Mouse (Mus musculus) MEL (cell line): Measurements from ENCODE around the gene Abl1. TPM values are rescaled to one million over a fixed set of nuclear protein-coding genes. Genes with fewer than 3 reads are reported as not detected.

Experiments
- DNase-seq: peaks from one replicate; pipeline ENCODE4 v3.0.0; 2011; ENCODE audit warnings: low read depth, low spot score
- H3K27ac ChIP-seq: 2 replicates; pipeline ENCODE4 v1.5.1; 2012; ENCODE audit warnings: low read depth, mild to moderate bottlenecking, control low read depth, low read length, moderate library complexity; ENCODE audit not compliant: control insufficient read depth
- H3K27me3 ChIP-seq, 2 experiments: fragments of 150-350 bp in 1 of 2; sonication (generic) in 1 of 2; 2 replicates each; pipeline ENCODE4 v1.6.1; 2012; ENCODE audit warnings: low read length in 2 of 2, mild to moderate bottlenecking in 2 of 2, improper control_type of control experiment in 1 of 2, moderate library complexity in 1 of 2; ENCODE audit not compliant: insufficient read depth in 2 of 2, control insufficient read depth in 1 of 2
- H3K36me3 ChIP-seq, 2 experiments: 2 replicates each; pipeline ENCODE4 v1.6.1; 2012 to 2014; ENCODE audit warnings: low read length in 2 of 2, improper control_type of control experiment in 1 of 2, inconsistent platforms in 1 of 2, mild to moderate bottlenecking in 1 of 2; ENCODE audit not compliant: insufficient read depth in 2 of 2, control insufficient read depth in 1 of 2
- H3K4me1 ChIP-seq, 2 experiments: fragments of 150-350 bp in 1 of 2; sonication (generic) in 1 of 2; 2 replicates each; pipeline ENCODE4 v1.6.1; 2012; ENCODE audit warnings: low read length in 2 of 2, improper control_type of control experiment in 1 of 2, mild to moderate bottlenecking in 1 of 2; ENCODE audit not compliant: insufficient read depth in 2 of 2, control insufficient read depth in 1 of 2
- H3K4me3 ChIP-seq, 2 experiments: fragments of 150-350 bp in 1 of 2; sonication (generic) in 1 of 2; 2 replicates each; pipeline ENCODE4 v1.5.1; 2012; ENCODE audit warnings: low read depth in 2 of 2, low read length in 2 of 2, mild to moderate bottlenecking in 2 of 2, moderate library complexity in 2 of 2, control low read depth in 1 of 2, improper control_type of control experiment in 1 of 2; ENCODE audit not compliant: control insufficient read depth in 1 of 2, insufficient read depth in 1 of 2
- H3K79me2 ChIP-seq: 2 replicates; pipeline ENCODE4 v1.6.1; 2012; ENCODE audit warnings: mild to moderate bottlenecking, low read length, moderate library complexity; ENCODE audit not compliant: control insufficient read depth, poor library complexity, insufficient read depth
- H3K9ac ChIP-seq: 2 replicates; pipeline ENCODE4 v1.6.1; 2012; ENCODE audit warnings: low read depth, mild to moderate bottlenecking, control low read depth, low read length, moderate library complexity; ENCODE audit not compliant: control insufficient read depth, poor library complexity, severe bottlenecking
- H3K9me3 ChIP-seq: fragments of 150-350 bp; sonication (generic); replicated peaks from 2 replicates; pipeline ENCODE4 v1.6.1; 2012; ENCODE audit warnings: mild to moderate bottlenecking, low read length, improper control_type of control experiment, moderate library complexity; ENCODE audit not compliant: insufficient read depth
- CTCF ChIP-seq, 3 experiments: IDR thresholded peaks in 2 of 3; conservative IDR thresholded peaks in 1 of 3; 2 replicates each; pipeline ENCODE4 v1.5.1; 2011 to 2012; ENCODE audit warnings: low read length in 3 of 3, low read depth in 2 of 3, mild to moderate bottlenecking in 2 of 3, improper control_type of control experiment in 1 of 3, inconsistent platforms in 1 of 3, mixed read lengths in 1 of 3, moderate library complexity in 1 of 3; ENCODE audit not compliant: control insufficient read depth in 1 of 3, insufficient read depth in 1 of 3, poor library complexity in 1 of 3, severe bottlenecking in 1 of 3
- ELF1 ChIP-seq: IDR thresholded peaks from 2 replicates; pipeline ENCODE4 v1.6.1; 2014; ENCODE audit warnings: low read depth, mild to moderate bottlenecking, inconsistent platforms, low read length, improper control_type of control experiment, moderate library complexity
- EP300 ChIP-seq, 2 experiments: IDR thresholded peaks; 2 replicates each; pipeline ENCODE4 v1.6.1; 2011; ENCODE audit warnings: improper control_type of control experiment in 2 of 2, low read length in 2 of 2, low read depth in 1 of 2, mild to moderate bottlenecking in 1 of 2
- ETS1 ChIP-seq: IDR thresholded peaks from 2 replicates; pipeline ENCODE4 v1.6.1; 2012; ENCODE audit warnings: low read depth, mild to moderate bottlenecking, inconsistent platforms, low read length, improper control_type of control experiment, moderate library complexity
- GABPA ChIP-seq: IDR thresholded peaks from 2 replicates; pipeline ENCODE4 v1.6.1; 2012; ENCODE audit warnings: low read depth, mild to moderate bottlenecking, inconsistent platforms, low read length, improper control_type of control experiment, moderate library complexity
- HCFC1 ChIP-seq: IDR thresholded peaks from 2 replicates; pipeline ENCODE4 v1.6.1; 2012; ENCODE audit warnings: low read depth, mild to moderate bottlenecking, inconsistent platforms, low read length, improper control_type of control experiment, moderate library complexity
- KAT2A ChIP-seq: conservative IDR thresholded peaks from 2 replicates; pipeline ENCODE4 v1.6.1; 2012; ENCODE audit warnings: low read depth, low read length, improper control_type of control experiment, inconsistent platforms
- MAFK ChIP-seq: IDR thresholded peaks from 2 replicates; pipeline ENCODE4 v1.6.1; 2011; ENCODE audit warnings: low read depth, mild to moderate bottlenecking, low read length, improper control_type of control experiment, borderline replicate concordance
- MAZ ChIP-seq: IDR thresholded peaks from 2 replicates; pipeline ENCODE4 v1.6.1; 2012; ENCODE audit warnings: low read depth, mild to moderate bottlenecking, inconsistent platforms, low read length, improper control_type of control experiment
- MEF2A ChIP-seq: IDR thresholded peaks from 2 replicates; pipeline ENCODE4 v1.6.1; 2014; ENCODE audit warnings: low read depth, mild to moderate bottlenecking, inconsistent platforms, low read length, improper control_type of control experiment; ENCODE audit not compliant: poor library complexity, insufficient replicate concordance, severe bottlenecking; ENCODE audit errors: extremely low read depth
- MXI1 ChIP-seq: IDR thresholded peaks from 2 replicates; pipeline ENCODE4 v1.6.1; 2011; ENCODE audit warnings: mild to moderate bottlenecking, low read depth, low read length, improper control_type of control experiment
- NELFE ChIP-seq: IDR thresholded peaks from 2 replicates; pipeline ENCODE4 v1.6.1; 2011; ENCODE audit warnings: low read depth, low read length, improper control_type of control experiment
- NRF1 ChIP-seq: IDR thresholded peaks from 2 replicates; pipeline ENCODE4 v1.6.1; 2014; ENCODE audit warnings: low read depth, mild to moderate bottlenecking, inconsistent platforms, low read length, improper control_type of control experiment, moderate library complexity; ENCODE audit not compliant: poor library complexity, insufficient read depth, severe bottlenecking
- POLR2A ChIP-seq, 2 experiments: IDR thresholded peaks; 2 replicates each; pipeline ENCODE4 v1.6.1; 2011 to 2012; ENCODE audit warnings: low read length in 2 of 2, mild to moderate bottlenecking in 2 of 2, control low read depth in 1 of 2, improper control_type of control experiment in 1 of 2, low read depth in 1 of 2, moderate library complexity in 1 of 2; ENCODE audit not compliant: control insufficient read depth in 1 of 2, insufficient read depth in 1 of 2, poor library complexity in 1 of 2
- RAD21 ChIP-seq: IDR thresholded peaks from 2 replicates; pipeline ENCODE4 v1.6.1; 2011; ENCODE audit warnings: mild to moderate bottlenecking, low read depth, low read length, improper control_type of control experiment
- RCOR1 ChIP-seq: IDR thresholded peaks from 2 replicates; pipeline ENCODE4 v1.6.1; 2012; ENCODE audit warnings: low read depth, mild to moderate bottlenecking, inconsistent platforms, low read length, improper control_type of control experiment
- SIN3A ChIP-seq: IDR thresholded peaks from 2 replicates; pipeline ENCODE4 v1.6.1; 2012; ENCODE audit warnings: low read length, improper control_type of control experiment, inconsistent platforms
- UBTF ChIP-seq: IDR thresholded peaks from 2 replicates; pipeline ENCODE4 v1.6.1; 2012; ENCODE audit warnings: low read depth, mild to moderate bottlenecking, inconsistent platforms, low read length, improper control_type of control experiment, moderate library complexity, borderline replicate concordance; ENCODE audit not compliant: insufficient read depth
- polyA plus RNA-seq, 2 experiments: library from polyadenylated mRNA; stranded (reverse) in 1 of 2; unstranded in 1 of 2; fragments of >175 nt in 1 of 2; fragments of >200 nt in 1 of 2; gene quantifications; 2 replicates each; pipeline versions ENCODE4 v1.2.1 to v1.2.4; 2012; ENCODE audit warnings: low replicate concordance in 2 of 2, low read depth in 1 of 2; ENCODE audit not compliant: insufficient read length in 2 of 2, insufficient read depth in 1 of 2, missing spikeins in 1 of 2
- total RNA-seq: library from RNA; depleted of rRNA; stranded (reverse); fragments of 300-350 nt; gene quantifications from 2 replicates; pipeline ENCODE4 v1.2.3, GENCODE M21; 2012

Gene Abl1
- total and polyA plus RNA-seq, 3 experiments: 21.3 to 47.1 TPM; not detected in 1

GRCm38 (mm10) chr2:31827877-31828276, 139.7 kb downstream of the Abl1 start:
- Histone ChIP-seq H3K36me3 (no peaks in the 10 kb centered on the region), H3K27me3 (peaks cover 3 to 4% of the 10 kb centered on the region in 2 experiments), H3K79me2 (no peaks in the 10 kb centered on the region), H3K4me1 (no peaks in the 10 kb centered on the region), H3K4me3 (no peak overlapping the region), H3K27ac (no peak overlapping the region), H3K9ac (no peak overlapping the region), H3K9me3 (no peaks in the 10 kb centered on the region)
- no peak for TF ChIP-seq KAT2A
- no peak for DNase-seq

GRCm38 (mm10) chr2:31828311-31828825, 140.2 kb downstream of the Abl1 start:
- no peak for TF ChIP-seq NRF1
- TF ChIP-seq NELFE: no peak
- TF ChIP-seq ETS1: no peak
- no peak for TF ChIP-seq EP300 (IDR thresholded peaks at IDR 0.05; ENCODE audit: low read depth in 1 of 2, low read length in 2 of 2)
- no peak for TF ChIP-seq MAFK
- TF ChIP-seq MAZ: no peak
- no peak for TF ChIP-seq SIN3A
- TF ChIP-seq RCOR1: no peak
- TF ChIP-seq GABPA: no peak
- no peak for TF ChIP-seq ELF1
- no peak for TF ChIP-seq HCFC1
- TF ChIP-seq RAD21: no peak
- TF ChIP-seq POLR2A (IDR thresholded peaks at IDR 0.05; ENCODE audit: control insufficient read depth in 1 of 2, insufficient read depth in 1 of 2, low read depth in 1 of 2, low read length in 2 of 2, poor library complexity in 1 of 2): no peak
- no peak for TF ChIP-seq MXI1
- TF ChIP-seq UBTF: no peak
- no peak for TF ChIP-seq CTCF (IDR thresholded peaks at IDR 0.05 in 2 of 3, conservative IDR thresholded peaks at IDR 0.05 in 1 of 3; ENCODE audit: control insufficient read depth in 1 of 3, insufficient read depth in 1 of 3, low read depth in 2 of 3, low read length in 3 of 3, poor library complexity in 1 of 3, severe bottlenecking in 1 of 3)
- TF ChIP-seq MEF2A: no peak
- TF ChIP-seq, all 39 proteins: peak for 0
- Histone ChIP-seq H3K4me1 (no peaks in the 10 kb centered on the region), H3K9ac (no peak overlapping the region), H3K4me3 (no peak overlapping the region), H3K9me3 (no peaks in the 10 kb centered on the region), H3K27me3 (peaks cover 3 to 4% of the 10 kb centered on the region in 2 experiments), H3K27ac (no peak overlapping the region), H3K79me2 (no peaks in the 10 kb centered on the region), H3K36me3 (no peaks in the 10 kb centered on the region)
- no peak for DNase-seq
